Mouse (Mus musculus) thymus, postnatal 36 days (tissue): Measurements from ENCODE around the gene S100a5.

Experiments used
- DNase-seq, 2 experiments: peaks; one replicate each; pipeline ENCODE4 v3.0.0; 2022; ENCODE audit warnings: mixed read lengths in 2 of 2

S100a5 gene

GRCm38 (mm10) chr3:90608223-90608622, at the start of gene S100a5:
Gene S100a5 (plus strand): TSS chr3:90608523.
- DNase-seq: no peak

GRCm38 (mm10) chr3:90560008-90560628, 48.2 kb upstream of the S100a5 start, which contains the start of gene S100a3:
Gene S100a3 (plus strand): TSS chr3:90560578.
- no peak for DNase-seq

- no peak for DNase-seq
These were observed 33.6 kb upstream of the S100a5 start for GRCm38 (mm10) chr3:90574691-90575090.

- no peak for DNase-seq
These were observed 33.0 kb upstream of the S100a5 start for GRCm38 (mm10) chr3:90575320-90575719.

GRCm38 (mm10) chr3:90576351-90577001, 31.8 kb upstream of the S100a5 start:
- DNase-seq: no peak

GRCm38 (mm10) chr3:90579433-90579832, 28.9 kb upstream of the S100a5 start:
- DNase-seq: no peak

GRCm38 (mm10) chr3:90581141-90581540, 27.2 kb upstream of the S100a5 start:
- no peak for DNase-seq

GRCm38 (mm10) chr3:90582156-90582555, 26.2 kb upstream of the S100a5 start:
- DNase-seq: peak; percentile 20 to 26

- DNase-seq: no peak
These were observed 25.8 kb upstream of the S100a5 start for GRCm38 (mm10) chr3:90582556-90582955.

- DNase-seq: no peak
These were observed 24.4 kb upstream of the S100a5 start for GRCm38 (mm10) chr3:90583893-90584292.

- DNase-seq: peak; percentile 49 to 53
These were observed 22.7 kb upstream of the S100a5 start for GRCm38 (mm10) chr3:90585595-90585994.

GRCm38 (mm10) chr3:90586016-90586643, 22.2 kb upstream of the S100a5 start:
- peak; percentile 49 to 52 for DNase-seq

GRCm38 (mm10) chr3:90586906-90587305, 21.4 kb upstream of the S100a5 start:
- DNase-seq: peak; percentile 83 to 91

GRCm38 (mm10) chr3:90587361-90588101, 20.8 kb upstream of the S100a5 start:
- DNase-seq: no peak

- DNase-seq: peak; percentile 38 to 64
These were observed 18.9 kb upstream of the S100a5 start for GRCm38 (mm10) chr3:90589390-90589789.

- no peak for DNase-seq
These were observed 18.4 kb upstream of the S100a5 start, which contains the start of gene S100a2 for GRCm38 (mm10) chr3:90589947-90590346. Gene S100a2 (plus strand): TSS chr3:90590247.

GRCm38 (mm10) chr3:90594466-90594865, 13.9 kb upstream of the S100a5 start:
- no peak for DNase-seq

GRCm38 (mm10) chr3:90595556-90595955, 12.8 kb upstream of the S100a5 start:
- DNase-seq: no peak

GRCm38 (mm10) chr3:90596810-90597209, 11.5 kb upstream of the S100a5 start:
- DNase-seq: no peak

- no peak for DNase-seq
These were observed 10.6 kb upstream of the S100a5 start for GRCm38 (mm10) chr3:90597736-90598135.

- no peak for DNase-seq
These were observed 10.1 kb upstream of the S100a5 start for GRCm38 (mm10) chr3:90598212-90598611.

- no peak for DNase-seq
These were observed 8.9 kb upstream of the S100a5 start for GRCm38 (mm10) chr3:90599401-90599800.

GRCm38 (mm10) chr3:90600036-90600435, 8.3 kb upstream of the S100a5 start:
- DNase-seq: no peak
